Mouse (Mus musculus): ENCODE measurements around the gene Exoc3l2. TPM values are rescaled to one million over a fixed set of nuclear protein-coding genes. Genes with fewer than 3 reads are reported as not detected.

Exoc3l2 gene
- total RNA-seq (2021) = under 1 TPM; 0.51 to 0.72 TPM
- long read RNA-seq, experiment 1 = 0 reads
- long read RNA-seq, experiment 2, partial matches to known transcripts = 0 of 1 reads
- long read RNA-seq, experiment 2, other reads (novel, unspliced or antisense) = 1 of 1 reads

DNA sequence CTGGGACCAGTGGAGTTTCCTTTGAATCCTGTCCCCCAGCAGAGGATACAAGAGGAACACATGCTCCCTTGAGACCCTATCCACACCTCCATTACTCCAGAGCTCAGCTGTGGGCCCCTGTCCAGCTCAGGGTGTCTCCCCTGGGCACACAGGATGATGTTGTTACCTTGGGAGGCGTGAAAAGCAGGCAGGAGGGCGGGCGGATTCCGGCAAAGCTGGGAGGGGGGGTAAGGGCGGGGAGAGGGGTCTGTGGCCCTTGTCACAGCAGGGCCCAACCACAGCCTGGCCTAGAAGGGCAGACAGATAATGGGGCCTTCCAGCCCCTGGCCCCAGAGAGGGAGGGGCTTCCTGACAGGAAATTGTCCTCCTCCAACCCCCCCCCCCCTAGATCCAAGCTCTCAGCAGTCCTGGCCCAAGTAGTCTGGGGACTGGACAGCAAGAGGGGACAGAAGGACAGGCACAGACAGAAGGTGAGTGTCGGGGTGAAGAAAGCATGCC is at the start of gene Exoc3l2:
Gene Exoc3l2 (plus strand): TSS at position 448 of the 498 bp plus-strand sequence.
- DNase-seq = no peak
- intact Hi-C loops (cut with DNase I) = no loop called here

- intact Hi-C loops (cut with DNase I) = no loop called here
- no peak for DNase-seq
These were observed 49.6 kb upstream of the Exoc3l2 start for GRCm38 (mm10) chr7:19413525-19413924.

- DNase-seq = no peak
- intact Hi-C loops (cut with DNase I) = no loop called here
These were observed 46.5 kb upstream of the Exoc3l2 start for GRCm38 (mm10) chr7:19416590-19416989.

- no peak for DNase-seq
- intact Hi-C loops (cut with DNase I) = no loop called here
These were observed 43.0 kb upstream of the Exoc3l2 start for GRCm38 (mm10) chr7:19420121-19420520.

- peak; percentile 64 to 75 for DNase-seq
- intact Hi-C loops (cut with DNase I) = no loop called here
These were observed 42.1 kb upstream of the Exoc3l2 start for GRCm38 (mm10) chr7:19420821-19421636.

GRCm38 (mm10) chr7:19423083-19423482 is 40.0 kb upstream of the Exoc3l2 start:
- intact Hi-C loops (cut with DNase I) = no loop called here
- peak in 1 of 2 experiments; percentile 47 for DNase-seq

- intact Hi-C loops (cut with DNase I) = no loop called here
- peak in 1 of 2 experiments; percentile 39 for DNase-seq
These were observed 39.1 kb upstream of the Exoc3l2 start for GRCm38 (mm10) chr7:19424051-19424450.

DNA sequence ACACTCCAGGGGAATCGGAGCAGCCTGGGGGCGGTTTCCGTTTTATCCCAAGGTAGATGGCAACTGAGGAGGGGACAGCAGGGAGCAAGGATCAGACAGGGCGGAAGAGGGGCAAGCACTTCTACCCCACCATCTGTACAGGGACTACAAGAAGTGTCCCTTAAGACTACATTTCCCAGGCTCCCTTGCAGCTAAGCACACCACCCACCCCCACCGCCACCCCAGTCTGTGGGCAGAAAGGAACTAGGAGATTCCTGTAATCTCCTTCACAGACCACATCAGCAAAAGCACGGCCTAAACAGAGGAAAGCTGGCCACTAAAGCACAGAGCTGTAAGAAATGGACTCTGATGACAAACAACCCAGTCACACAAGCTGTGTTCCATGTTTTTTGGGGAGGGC is 36.8 kb upstream of the Exoc3l2 start:
- no peak for DNase-seq

DNA sequence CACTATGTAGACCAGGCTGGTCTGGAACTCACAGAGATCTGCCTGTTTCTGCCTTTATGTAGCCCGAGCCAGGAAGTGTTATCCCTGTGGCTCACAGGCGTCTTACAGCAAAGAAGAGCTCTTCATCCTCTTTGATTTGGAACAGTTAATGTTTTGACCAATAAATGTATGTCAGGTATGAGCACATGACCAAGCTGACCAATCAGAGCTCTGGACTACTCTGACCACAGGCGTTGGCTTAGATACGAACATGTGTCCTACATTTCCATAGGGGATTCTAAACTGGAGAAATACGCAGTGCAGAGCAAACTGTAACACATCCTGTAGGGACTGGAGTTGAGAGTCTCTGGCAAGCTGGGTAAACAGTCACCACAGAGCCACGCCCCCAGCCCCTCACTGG is 36.2 kb upstream of the Exoc3l2 start:
- intact Hi-C loops (cut with DNase I) = no loop called here

More for the DNA sequence above, 36.8 kb upstream of the Exoc3l2 start:
- intact Hi-C loops (cut with DNase I) = no loop called here

GRCm38 (mm10) chr7:19427999-19428650 is 35.0 kb upstream of the Exoc3l2 start:
- intact Hi-C loops (cut with DNase I) = no loop called here
- no peak for DNase-seq

More for the DNA sequence above, 36.2 kb upstream of the Exoc3l2 start:
- DNase-seq = no peak

DNA sequence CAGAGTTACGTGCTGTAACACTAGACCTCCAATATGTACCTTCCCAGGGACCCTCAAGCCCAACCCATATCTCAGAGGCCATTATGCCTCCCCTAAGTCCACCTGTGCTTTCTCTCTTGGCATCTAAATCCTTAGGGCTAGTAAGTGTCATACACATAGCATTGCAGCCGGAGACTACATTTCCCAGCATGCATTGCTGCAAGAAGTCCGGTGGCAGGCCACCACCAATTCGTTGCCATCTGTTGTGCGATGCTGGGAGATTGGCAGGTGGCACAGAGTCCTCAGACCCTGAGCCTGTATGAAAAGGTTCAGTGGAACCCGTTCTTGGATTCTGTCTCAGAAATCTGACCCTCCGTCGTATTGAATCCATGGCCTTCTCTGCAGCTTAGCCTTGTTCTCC is 33.4 kb upstream of the Exoc3l2 start:
- intact Hi-C loops (cut with DNase I) = no loop called here
- no peak for DNase-seq

DNA sequence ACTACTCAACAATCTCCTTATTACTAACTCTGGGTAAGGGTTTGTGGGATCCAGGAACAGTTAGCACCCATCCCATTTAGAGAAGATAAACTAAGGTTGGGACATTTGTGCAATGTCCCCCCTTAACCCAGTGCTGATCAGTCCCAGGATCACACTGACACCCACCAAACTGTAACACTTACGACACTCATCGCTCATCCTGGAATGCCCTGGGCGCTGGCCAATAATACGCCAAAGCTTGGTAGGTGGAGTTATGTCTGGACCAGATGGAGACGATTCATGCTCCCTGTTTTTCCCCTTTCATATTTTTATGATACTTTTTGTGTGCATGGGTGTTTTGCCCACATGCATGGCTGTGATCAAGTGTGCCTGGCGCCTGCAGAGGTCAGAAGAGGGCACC is 32.7 kb upstream of the Exoc3l2 start:
- intact Hi-C loops (cut with DNase I) = no loop called here
- DNase-seq = no peak

GRCm38 (mm10) chr7:19432475-19432874 is 30.7 kb upstream of the Exoc3l2 start:
- no peak for DNase-seq
- intact Hi-C loops (cut with DNase I) = no loop called here

DNA sequence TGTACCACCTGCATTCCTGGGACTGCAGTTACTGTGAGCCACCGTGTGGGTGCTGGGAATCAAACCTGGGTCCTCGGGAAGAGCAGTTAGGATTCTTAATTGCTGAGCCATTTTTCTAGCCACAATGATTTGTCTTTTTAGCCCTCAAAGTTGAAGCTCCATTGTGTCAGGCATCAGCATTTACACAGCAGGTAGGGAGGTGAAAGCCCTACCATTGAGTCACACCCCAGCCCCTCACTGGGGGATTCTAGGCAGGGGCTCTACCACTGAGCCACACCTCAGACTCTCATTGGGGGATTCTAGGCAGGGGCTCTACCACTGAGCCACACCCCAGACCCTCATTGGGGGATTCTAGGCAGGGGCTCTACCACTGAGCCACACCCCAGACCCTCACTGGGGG is 26.9 kb upstream of the Exoc3l2 start:
- intact Hi-C loops (cut with DNase I) = no loop called here
- no peak for DNase-seq

DNA sequence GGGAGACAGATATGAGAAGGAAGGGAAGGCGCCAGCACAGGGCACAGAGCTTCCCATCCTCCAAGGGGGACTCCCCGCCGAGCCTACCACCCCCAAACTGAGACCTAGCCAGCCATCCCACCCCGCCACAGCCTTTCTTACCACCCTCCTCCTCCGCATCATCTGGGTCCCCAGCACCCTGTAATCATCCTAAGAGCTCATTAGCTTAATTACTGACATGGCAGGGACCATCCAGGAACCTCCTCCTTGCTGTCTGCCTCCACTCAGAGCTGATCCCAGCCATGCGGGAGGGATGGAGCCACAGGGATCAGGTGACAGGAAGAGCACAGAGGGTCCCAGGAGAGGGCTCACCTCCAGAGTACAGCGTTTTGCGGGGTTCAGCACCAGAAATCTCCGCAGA is 26.1 kb upstream of the Exoc3l2 start:
- no peak for DNase-seq
- intact Hi-C loops (cut with DNase I) = no loop called here

DNA sequence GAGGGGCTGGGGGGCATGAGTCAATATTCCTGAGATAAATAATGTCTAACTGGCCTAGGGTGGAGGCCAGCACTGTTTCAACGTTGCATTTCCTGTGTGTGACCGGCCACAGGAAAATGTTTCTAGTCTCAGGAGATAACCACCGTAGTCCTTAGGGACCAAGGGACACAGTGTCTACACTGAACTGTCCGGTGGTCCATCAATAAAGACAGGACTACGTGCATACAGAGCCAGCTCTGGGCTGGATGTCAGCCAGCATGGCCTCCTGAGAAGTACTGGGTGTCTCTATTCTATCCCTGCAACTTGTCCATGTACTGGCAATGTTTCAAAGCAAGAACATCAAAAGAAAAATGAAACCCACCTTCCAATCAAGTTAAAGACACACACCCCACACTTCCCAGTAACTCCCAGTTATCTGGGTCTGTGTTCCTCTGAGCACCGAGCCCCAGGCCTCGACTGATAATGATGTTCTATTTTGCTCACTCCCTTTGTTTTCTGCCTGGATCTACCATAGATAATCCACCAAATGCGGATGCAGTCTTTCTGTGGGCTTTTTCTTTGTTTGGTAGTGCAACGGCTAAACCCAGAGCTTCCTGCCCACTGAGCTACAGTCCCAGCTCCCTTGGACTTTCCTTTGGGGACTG is 21.6 kb upstream of the Exoc3l2 start:
- intact Hi-C loops (cut with DNase I) = loop anchor here (5.0 kb wide), 1 partner anchor 76 kb away; the partner anchor contains the start of gene Nkpd1
- no peak for DNase-seq

GRCm38 (mm10) chr7:19443344-19443743 is 19.8 kb upstream of the Exoc3l2 start:
- peak; percentile 76 to 77 for DNase-seq
- intact Hi-C loops (cut with DNase I) = loop anchor here (5.0 kb wide), 1 partner anchor 74 kb away; the partner anchor contains the start of gene Nkpd1

GRCm38 (mm10) chr7:19444801-19445200 is 18.3 kb upstream of the Exoc3l2 start:
- intact Hi-C loops (cut with DNase I) = loop anchor here (5.0 kb wide), 1 partner anchor 72 kb away; the partner anchor contains the start of gene Nkpd1
- DNase-seq = no peak

DNA sequence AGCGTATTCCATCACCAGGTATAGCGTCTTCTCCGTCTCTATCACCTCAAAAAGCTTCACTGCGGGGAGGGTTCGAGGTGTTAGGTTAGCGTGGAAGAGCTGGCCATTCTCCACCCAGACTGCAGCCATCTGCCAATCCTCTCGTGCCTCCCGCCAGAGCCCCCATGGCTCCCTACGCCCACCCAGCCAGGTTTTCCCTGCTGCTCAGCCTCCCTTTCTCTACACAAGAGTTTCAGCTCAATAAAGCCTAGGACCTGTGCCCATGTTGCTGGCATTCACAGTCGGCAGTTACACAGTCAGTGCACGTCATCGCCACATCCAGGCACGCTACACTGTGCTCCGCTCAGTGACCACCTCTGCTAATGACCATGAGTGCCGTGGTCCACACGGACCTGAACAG is 15.4 kb upstream of the Exoc3l2 start:
- intact Hi-C loops (cut with DNase I) = no loop called here
- no peak for DNase-seq

GRCm38 (mm10) chr7:19449165-19449564 is 14.0 kb upstream of the Exoc3l2 start:
- intact Hi-C loops (cut with DNase I) = no loop called here
- no peak for DNase-seq

DNA sequence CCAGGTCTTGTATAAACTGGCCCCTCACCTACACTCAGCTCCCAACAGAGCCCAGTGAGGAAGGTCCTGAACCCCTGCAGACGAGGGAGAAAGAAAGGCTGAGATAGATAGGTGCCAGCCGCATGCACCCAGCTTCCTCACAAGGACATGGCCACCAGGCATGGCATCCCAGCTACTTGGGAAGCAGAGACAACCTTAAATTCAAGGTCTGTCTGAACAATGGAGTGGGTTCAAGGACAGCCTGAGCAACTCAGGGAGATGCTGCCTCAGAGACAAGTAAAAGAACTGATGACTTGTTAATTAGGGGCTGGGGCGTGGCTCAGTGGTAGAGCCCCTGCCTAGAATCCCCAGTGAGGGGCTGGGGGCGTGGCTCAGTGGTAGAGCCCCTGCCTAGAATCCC is 7.9 kb upstream of the Exoc3l2 start:
- intact Hi-C loops (cut with DNase I) = no loop called here

More for the DNA sequence above, 7.9 kb upstream of the Exoc3l2 start:
- no peak for DNase-seq
